Mouse (Mus musculus) activated CD4-positive, CD25-positive, alpha-beta regulatory T cell, adult 4 months (primary cell): Measurements from ENCODE around the gene Gm10803. TPM values are rescaled to one million over a fixed set of nuclear protein-coding genes. Genes with fewer than 3 reads are reported as not detected.
"Not testable (repeated sequence)": the region's sequence is repeated elsewhere in the genome, so short reads cannot be mapped to it uniquely, and the experiment has no call there.

Experiments
- ATAC-seq: one replicate; pipeline ENCODE4 v1.8.0; 2017
- polyA plus RNA-seq, 2 experiments: library from polyadenylated mRNA; unstranded; fragments of 100-300 nt; shearing (Covaris generic); gene quantifications; one replicate each; pipeline ENCODE4 v1.2.1; 2017

Gm10803 gene
- not detected for polyA plus RNA-seq

GRCm38 (mm10) chr2:93560268-93560667, at the start of gene Gm10803:
Gm10803 (plus strand) TSS chr2:93560568.
- ATAC-seq = not testable (repeated sequence)

- no peak for ATAC-seq
Observed at GRCm38 (mm10) chr2:93510839-93511238, 49.5 kb upstream of the Gm10803 start.

- no peak for ATAC-seq
Observed at GRCm38 (mm10) chr2:93512130-93512529, 48.2 kb upstream of the Gm10803 start.

- ATAC-seq = no peak
Observed at GRCm38 (mm10) chr2:93515246-93515645, 45.1 kb upstream of the Gm10803 start.

- ATAC-seq = no peak
Observed at GRCm38 (mm10) chr2:93521042-93521441, 39.3 kb upstream of the Gm10803 start.

DNA sequence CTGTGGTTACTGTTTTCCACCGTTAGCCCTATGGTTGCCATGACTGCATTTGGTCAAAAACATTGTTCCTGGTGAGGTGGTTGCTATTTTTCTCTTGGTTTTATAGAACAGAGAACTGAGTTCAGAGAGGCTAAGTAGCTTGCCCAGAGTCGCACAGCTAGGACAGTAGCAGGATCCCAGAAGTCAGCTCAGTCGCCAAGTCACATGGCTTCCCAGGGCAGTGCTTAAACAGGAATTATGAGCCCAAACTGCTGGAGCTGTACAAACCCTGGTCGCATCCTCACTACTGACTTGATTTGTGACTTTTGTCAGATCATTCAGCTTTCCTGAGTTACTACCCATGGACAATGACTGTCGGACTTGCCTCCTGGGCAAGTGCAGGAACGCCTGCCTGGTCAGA, 38.8 kb upstream of the Gm10803 start:
- ATAC-seq = no peak

- no peak for ATAC-seq
Observed at GRCm38 (mm10) chr2:93522005-93522404, 38.4 kb upstream of the Gm10803 start.

DNA sequence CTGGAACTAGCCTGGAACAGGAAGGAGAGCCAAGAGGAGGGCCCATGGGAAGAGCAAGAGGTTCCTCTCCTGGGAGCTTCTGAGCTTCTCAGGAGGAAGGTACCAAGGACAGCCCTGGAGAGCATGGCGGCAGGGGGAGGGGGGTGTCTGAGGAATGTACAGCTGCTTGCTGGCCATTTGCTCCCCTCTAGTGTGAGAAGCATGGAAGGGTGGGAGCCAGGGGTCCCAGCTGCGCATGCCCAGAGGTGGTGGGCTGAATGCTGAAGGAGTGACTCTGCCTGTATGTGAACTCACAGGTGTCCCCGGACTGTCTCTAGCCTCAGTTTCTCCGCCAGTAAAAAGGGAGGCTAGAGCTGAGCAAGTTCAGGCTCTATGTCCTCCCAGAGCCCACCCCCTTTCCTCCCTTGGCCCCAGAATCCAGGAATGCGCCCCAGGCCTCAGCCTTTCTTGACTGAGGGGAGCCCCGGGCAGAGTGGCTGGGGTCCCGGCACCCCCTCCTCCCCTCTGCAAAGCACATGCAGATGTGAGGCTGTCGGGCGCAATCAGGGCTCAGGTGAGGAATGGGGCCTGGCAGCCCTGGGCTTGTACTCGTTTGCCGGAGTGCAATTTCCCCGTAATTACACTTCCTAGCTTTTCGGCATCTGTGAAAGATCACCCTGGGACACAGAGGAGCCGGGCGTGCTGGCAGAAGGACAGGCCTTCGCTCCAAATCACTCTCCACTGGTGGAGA, 35.2 kb upstream of the Gm10803 start:
- no peak for ATAC-seq

DNA sequence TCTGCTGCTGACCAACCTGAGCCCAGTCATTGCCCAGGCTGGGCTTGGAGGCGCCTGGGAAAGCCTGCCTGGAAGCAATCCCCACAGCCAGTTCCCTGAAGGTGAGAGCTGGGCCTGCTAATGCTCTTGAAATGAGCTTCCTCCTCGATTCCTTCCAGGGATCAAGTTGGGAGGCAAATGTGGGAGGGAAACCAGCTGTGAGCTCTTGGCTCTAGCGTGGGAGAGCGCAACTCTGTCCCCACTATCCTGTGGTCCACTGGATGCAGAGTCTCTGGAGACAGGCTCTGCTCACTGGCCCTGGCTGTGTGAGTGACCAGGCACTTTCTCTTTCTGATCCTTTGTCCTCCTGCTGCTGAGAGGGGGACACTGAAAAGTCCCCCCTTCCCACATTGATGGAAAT, 30.8 kb upstream of the Gm10803 start:
- no peak for ATAC-seq

GRCm38 (mm10) chr2:93533891-93534290, 26.5 kb upstream of the Gm10803 start:
- ATAC-seq = no peak

DNA sequence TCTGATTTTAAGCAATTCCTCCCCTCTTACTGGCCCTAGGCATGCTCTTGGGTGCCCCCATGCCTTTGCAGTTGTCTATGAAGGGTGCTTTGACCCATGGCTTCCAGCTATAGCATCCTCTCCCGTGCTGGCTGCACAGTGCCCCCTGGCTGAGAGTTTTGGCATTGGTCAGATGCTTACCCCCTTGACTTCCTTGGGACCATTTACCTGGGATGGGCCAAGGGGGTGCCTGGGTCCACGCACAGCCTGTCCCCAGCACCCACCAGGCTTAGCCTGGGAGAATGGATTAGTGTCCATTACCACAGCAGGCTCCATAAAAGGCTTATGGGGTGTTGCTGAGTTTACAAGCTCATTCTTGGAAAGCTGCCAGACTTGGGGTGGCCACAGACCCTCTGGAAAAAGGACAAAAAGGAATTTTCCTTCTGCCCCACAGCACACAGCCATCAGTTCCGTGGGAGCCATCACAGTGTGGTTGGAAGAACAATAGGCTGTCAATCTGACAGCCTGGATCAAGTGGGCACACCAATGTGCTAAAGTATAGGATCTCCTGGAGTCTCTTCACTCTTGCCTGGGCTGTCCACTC, 22.9 kb upstream of the Gm10803 start:
- no peak for ATAC-seq

GRCm38 (mm10) chr2:93538140-93538539, 22.2 kb upstream of the Gm10803 start:
- no peak for ATAC-seq

- no peak for ATAC-seq
Observed at GRCm38 (mm10) chr2:93541771-93542170, 18.6 kb upstream of the Gm10803 start.

GRCm38 (mm10) chr2:93552676-93553521, 7.5 kb upstream of the Gm10803 start:
- ATAC-seq = no peak

GRCm38 (mm10) chr2:93553905-93554304, 6.5 kb upstream of the Gm10803 start:
- no peak for ATAC-seq

DNA sequence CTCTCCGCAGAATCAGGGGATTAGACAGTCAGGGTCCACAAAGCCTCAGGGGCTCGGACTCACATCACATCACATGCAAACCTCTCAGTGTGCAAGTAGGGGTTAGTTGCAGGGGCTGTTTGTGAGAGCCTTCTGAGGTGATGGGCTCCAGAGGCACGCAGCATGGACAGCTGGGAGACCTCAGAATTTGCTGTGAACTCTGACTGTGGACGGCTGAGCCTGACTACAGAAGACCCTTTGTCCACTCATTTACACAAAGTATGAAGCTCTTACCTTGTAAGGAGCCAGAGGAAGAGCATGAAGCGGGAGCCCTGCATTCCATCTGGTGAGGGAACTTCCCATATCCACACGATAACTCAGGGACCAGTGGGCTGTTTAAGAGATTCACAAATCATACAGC, 5.3 kb downstream of the Gm10803 start:
- no peak for ATAC-seq

- no peak for ATAC-seq
Observed at GRCm38 (mm10) chr2:93567675-93568074, 7.3 kb downstream of the Gm10803 start.

DNA sequence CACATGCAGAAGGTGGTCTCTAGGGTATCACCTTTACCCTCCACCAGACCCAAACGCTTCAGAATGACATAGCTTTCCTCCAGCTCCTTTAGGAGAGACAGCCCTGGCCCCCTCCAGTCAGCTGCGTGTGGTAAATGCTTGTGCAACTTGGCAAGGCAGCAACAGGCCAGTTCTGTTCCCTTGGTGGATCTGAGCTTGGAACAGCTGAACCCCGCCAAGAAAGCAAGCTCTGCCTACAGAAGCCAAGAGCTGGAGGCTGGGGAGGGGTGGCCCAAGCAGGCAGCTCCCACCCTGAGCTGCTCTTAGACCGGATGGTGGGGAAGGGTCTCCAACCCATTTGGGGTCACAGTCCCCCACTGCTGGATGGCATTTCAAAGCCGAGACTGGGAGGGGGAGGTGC, 12.2 kb downstream of the Gm10803 start:
- ATAC-seq = no peak

GRCm38 (mm10) chr2:93581271-93581670, 20.9 kb downstream of the Gm10803 start:
- ATAC-seq = no peak

DNA sequence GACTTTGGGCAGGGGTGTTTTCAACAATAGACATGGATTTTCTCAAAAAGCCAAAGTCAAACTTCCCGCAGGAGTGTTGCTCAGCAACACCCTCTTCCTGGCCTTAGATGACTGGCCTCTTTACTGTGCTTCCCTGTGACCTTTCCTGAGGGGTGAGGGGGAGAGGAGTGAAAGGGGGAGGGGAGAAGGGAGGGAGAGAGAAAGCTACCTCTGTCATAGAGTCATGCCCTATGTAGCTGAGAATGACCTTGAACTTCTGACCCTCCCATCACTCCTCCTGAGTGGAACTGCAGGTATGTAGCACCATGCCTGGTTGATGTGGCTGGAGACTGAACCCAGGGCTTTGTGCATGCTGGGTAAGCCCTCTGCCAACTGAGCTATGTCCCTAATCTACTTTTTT, 25.5 kb downstream of the Gm10803 start:
- ATAC-seq = no peak

DNA sequence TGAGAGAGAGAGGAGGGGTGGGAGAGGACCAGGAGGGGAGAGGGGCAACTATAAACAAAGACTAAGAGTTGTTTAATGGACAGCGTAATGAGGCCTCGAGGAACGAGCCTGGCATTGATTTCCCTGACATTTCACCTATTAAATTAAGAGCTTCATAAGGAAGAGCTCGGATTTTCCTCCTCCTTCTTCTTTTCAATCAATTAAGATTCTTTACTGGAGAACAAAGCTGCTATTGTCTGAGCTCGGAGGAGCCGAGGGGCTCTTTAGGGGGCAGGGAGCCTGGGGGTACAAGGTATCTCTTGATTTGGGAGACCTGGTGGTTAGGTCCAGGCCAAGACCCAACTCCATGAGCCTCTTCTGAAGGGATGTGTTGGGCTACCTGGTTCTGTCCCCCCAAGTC, 27.1 kb downstream of the Gm10803 start:
- ATAC-seq = no peak

DNA sequence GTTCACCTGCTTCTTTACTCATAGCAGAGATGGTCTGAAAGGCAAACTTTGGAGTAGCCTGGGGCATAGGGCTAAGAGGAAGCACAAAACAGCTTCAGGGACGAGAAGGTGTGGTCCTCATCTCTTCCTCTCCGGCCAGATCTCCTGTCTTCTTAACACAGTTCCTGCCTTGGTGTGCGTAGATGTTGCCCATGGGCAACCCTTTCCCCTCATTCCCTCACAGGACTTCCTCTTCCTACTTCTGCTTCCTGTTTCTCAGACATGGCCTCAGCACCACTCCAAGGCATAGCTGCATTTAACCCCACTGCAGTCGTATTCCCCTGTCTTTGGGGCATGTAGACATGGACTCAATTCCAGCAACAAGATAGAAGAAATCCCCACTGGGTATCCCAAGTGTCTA, 29.5 kb downstream of the Gm10803 start:
- no peak for ATAC-seq

DNA sequence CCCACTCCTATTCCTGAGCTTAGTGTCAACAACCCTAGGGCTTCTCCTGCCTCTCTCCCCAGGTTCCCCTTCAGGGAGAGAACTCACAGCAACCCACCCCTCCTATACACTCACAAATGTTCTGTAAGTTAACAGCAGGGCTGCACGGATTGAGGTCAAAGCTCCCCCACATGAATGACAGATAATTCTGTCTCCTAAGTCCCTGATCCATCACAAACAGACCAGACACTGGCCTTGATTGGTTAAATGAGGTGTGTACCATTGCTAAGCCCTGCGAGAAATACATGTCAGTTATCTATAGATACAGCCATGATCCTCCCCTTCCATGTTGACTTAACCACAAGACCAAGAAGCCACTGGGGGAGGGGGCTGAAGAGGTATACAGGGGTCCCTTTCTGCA, 31.3 kb downstream of the Gm10803 start:
- ATAC-seq = no peak
